Mouse (Mus musculus): ENCODE results near the gene Otop3. TPM values are rescaled to one million over a fixed set of nuclear protein-coding genes. Genes with fewer than 3 reads are reported as not detected.

Otop3 gene
- polyA plus RNA-seq, 1 experiment from 2014 or later, result 0.37 TPM

Other genes starting within 250 kb of the Otop3 start
- 0.85 and 1.1 TPM in 2 replicates for gene Rab37, start 243.3 kb upstream of the Otop3 start, polyA plus RNA-seq (2015; fragmentation: Nextera tagmentation; extraction: Ambion mirVana)
- 0.27 TPM in 1 of 2 replicates, not detected in the other for gene Cd300lf, start 200.7 kb upstream of the Otop3 start, polyA plus RNA-seq (2015; fragmentation: Nextera tagmentation; extraction: Ambion mirVana)
- 49.9 and 57.3 TPM in 2 replicates for gene Slc9a3r1, start 171.4 kb upstream of the Otop3 start, polyA plus RNA-seq (2015; fragmentation: Nextera tagmentation; extraction: Ambion mirVana)
- gene Tmem104, start 147.2 kb upstream of the Otop3 start, polyA plus RNA-seq (2015; fragmentation: Nextera tagmentation; extraction: Ambion mirVana), result 11.0 and 11.2 TPM in 2 replicates
- gene Nat9, start 146.9 kb upstream of the Otop3 start, polyA plus RNA-seq (2015; fragmentation: Nextera tagmentation; extraction: Ambion mirVana), result 20.6 and 24.2 TPM in 2 replicates
- 0.29 and 0.37 TPM in 2 replicates for gene Grin2c, start 67.5 kb upstream of the Otop3 start, polyA plus RNA-seq (2015; fragmentation: Nextera tagmentation; extraction: Ambion mirVana)
- 23.2 and 26.9 TPM in 2 replicates for gene Fdxr, start 57.7 kb upstream of the Otop3 start, polyA plus RNA-seq (2015; fragmentation: Nextera tagmentation; extraction: Ambion mirVana)
- 0.27 and 0.76 TPM in 2 replicates for gene Fads6, start 37.1 kb upstream of the Otop3 start, polyA plus RNA-seq (2015; fragmentation: Nextera tagmentation; extraction: Ambion mirVana)
- 0.24 TPM in 1 of 2 replicates, not detected in the other for gene Otop2, start 27.6 kb upstream of the Otop3 start, polyA plus RNA-seq (2015; fragmentation: Nextera tagmentation; extraction: Ambion mirVana)
- 0.10 TPM in 2 replicates for gene Ush1g, start 12.7 kb upstream of the Otop3 start, polyA plus RNA-seq (2015; fragmentation: Nextera tagmentation; extraction: Ambion mirVana)
- gene Hid1, start 33.0 kb downstream of the Otop3 start, polyA plus RNA-seq (2015; fragmentation: Nextera tagmentation; extraction: Ambion mirVana), result 46.6 and 58.2 TPM in 2 replicates
- 16.8 and 18.3 TPM in 2 replicates for gene Cdr2l, start 47.2 kb downstream of the Otop3 start, polyA plus RNA-seq (2015; fragmentation: Nextera tagmentation; extraction: Ambion mirVana)
- 158 and 176 TPM in 2 replicates for gene Mrpl58, start 69.0 kb downstream of the Otop3 start, polyA plus RNA-seq (2015; fragmentation: Nextera tagmentation; extraction: Ambion mirVana)
- 641 and 688 TPM in 2 replicates for gene Atp5h, start 85.2 kb downstream of the Otop3 start, polyA plus RNA-seq (2015; fragmentation: Nextera tagmentation; extraction: Ambion mirVana)
- gene Kctd2, start 85.4 kb downstream of the Otop3 start, polyA plus RNA-seq (2015; fragmentation: Nextera tagmentation; extraction: Ambion mirVana), result 18.9 and 20.2 TPM in 2 replicates
- not detected in 2 replicates for gene Trim80, start 105.8 kb downstream of the Otop3 start, polyA plus RNA-seq (2015; fragmentation: Nextera tagmentation; extraction: Ambion mirVana)
- not detected in 2 replicates for gene Slc16a5, start 127.7 kb downstream of the Otop3 start, polyA plus RNA-seq (2015; fragmentation: Nextera tagmentation; extraction: Ambion mirVana)
- gene Armc7, start 140.9 kb downstream of the Otop3 start, polyA plus RNA-seq (2015; fragmentation: Nextera tagmentation; extraction: Ambion mirVana), result 16.2 and 17.3 TPM in 2 replicates
- 82.6 and 91.0 TPM in 2 replicates for gene Nt5c, start 157.1 kb downstream of the Otop3 start, polyA plus RNA-seq (2015; fragmentation: Nextera tagmentation; extraction: Ambion mirVana)
- 1,959 and 1,981 TPM in 2 replicates for gene Jpt1, start 179.7 kb downstream of the Otop3 start, polyA plus RNA-seq (2015; fragmentation: Nextera tagmentation; extraction: Ambion mirVana)
- 1,130 and 1,181 TPM in 2 replicates for gene Sumo2, start 201.5 kb downstream of the Otop3 start, polyA plus RNA-seq (2015; fragmentation: Nextera tagmentation; extraction: Ambion mirVana)
- 138 and 144 TPM in 2 replicates for gene Nup85, start 229.7 kb downstream of the Otop3 start, polyA plus RNA-seq (2015; fragmentation: Nextera tagmentation; extraction: Ambion mirVana)